Mouse (Mus musculus): ENCODE results near the gene Atp6v0d1.

GRCm38 (mm10) chr8:105555230-105555629, 10.6 kb downstream of the Atp6v0d1 start:
- TF ChIP-seq CTCF (IDR thresholded peaks at IDR 0.05; ENCODE audit: low read depth) (no peak), EP300 (optimal IDR thresholded peaks at IDR 0.05) (no peak)
